In genomic region chr16:79142813-79143212, GRCm38 (mm10) we compare ENCODE assay signal across 21 mouse cellular contexts. TPM values are rescaled to one million over a fixed set of nuclear protein-coding genes. Genes with fewer than 3 reads are reported as not detected.
"Had no signal": no experiment of that assay in that cellular context is flagged by ENCODE, and none has a peak within 500 bp of the region (broad histone marks: within the 10 kb centered on the region; RNA-seq: fewer than 3 reads in every experiment).

No protein-coding gene starts in this region.

- H3K9me3 ChIP-seq: neural tube, embryonic 13.5 days; neural tube, embryonic 15.5 days; stomach, embryonic 15.5 days had no signal

- H3K4me1 ChIP-seq: neural tube, embryonic 13.5 days; neural tube, embryonic 15.5 days; stomach, embryonic 15.5 days had no signal

- H3K4me2 ChIP-seq: neural tube, embryonic 13.5 days; neural tube, embryonic 15.5 days; stomach, embryonic 15.5 days had no signal

- H3K4me3 ChIP-seq: neural tube, embryonic 13.5 days; neural tube, embryonic 15.5 days; stomach, embryonic 15.5 days had no signal

- DNase-seq: retina, postnatal 1 day; right cerebral cortex, adult 18-20 months; right cerebral cortex, postnatal 14 days; right cerebral cortex, postnatal 25 days; right cerebral cortex, postnatal 4 days; spleen, adult 18-20 months; thymus, adult 18-20 months; thymus, adult 2 months; thymus, postnatal 14 days; thymus, postnatal 25 days; thymus, postnatal 36 days; thymus, postnatal 4 days had no signal

- H3K27ac ChIP-seq: neural tube, embryonic 13.5 days; neural tube, embryonic 15.5 days; stomach, embryonic 15.5 days; stomach, postnatal 0 days had no signal

- H3K27me3 ChIP-seq: neural tube, embryonic 13.5 days; neural tube, embryonic 15.5 days; stomach, embryonic 15.5 days had no signal

- H3K36me3 ChIP-seq: neural tube, embryonic 13.5 days; neural tube, embryonic 15.5 days; stomach, embryonic 15.5 days had no signal

- H3K9ac ChIP-seq: neural tube, embryonic 13.5 days; neural tube, embryonic 15.5 days; stomach, embryonic 15.5 days had no signal

RNA-seq across cellular contexts. Expression of gene Tmprss15, which starts 51.9 kb away (rescaled TPM):
- total RNA-seq: neutrophil, adult 5-6 weeks had no signal
- polyA plus RNA-seq: neural tube, embryonic 13.5 days; neural tube, embryonic 14.5 days; neural tube, embryonic 15.5 days; spleen, adult 2 months; stomach, embryonic 14.5 days; urinary bladder, adult 2 months had no signal
